Mouse (Mus musculus) forebrain, embryonic 11.5 days (tissue): Measurements from ENCODE around the gene Selenof. TPM values are rescaled to one million over a fixed set of nuclear protein-coding genes. Genes with fewer than 3 reads are reported as not detected.

Experiments
- ATAC-seq: fragments of 200-750 bp; cut with Nextera tagmentation; replicated peaks from 2 replicates; pipeline ENCODE4 v1.8.0; 2017; ENCODE audit warnings: moderate TSS enrichment; ENCODE audit not compliant: low FRiP score
- DNase-seq: peaks from one replicate; pipeline ENCODE4 v3.0.0-alpha.2; 2017; ENCODE audit warnings: low spot score
- H3K27ac ChIP-seq: fragments of 300-500 bp; sonication (generic); 2 replicates; pipeline ENCODE4 v1.5.1; 2014; ENCODE audit warnings: low read depth, low read length
- H3K27me3 ChIP-seq: fragments of 300-500 bp; sonication (generic); 2 replicates; pipeline ENCODE4 v1.6.1; 2014; ENCODE audit warnings: mild to moderate bottlenecking, low read length, mixed read lengths; ENCODE audit not compliant: control insufficient read depth, insufficient read depth
- H3K36me3 ChIP-seq: fragments of 300-500 bp; sonication (generic); 2 replicates; pipeline ENCODE4 v1.6.1; 2014; ENCODE audit warnings: mild to moderate bottlenecking, low read length, moderate library complexity, mixed read lengths; ENCODE audit not compliant: control insufficient read depth, insufficient read depth
- H3K4me1 ChIP-seq: fragments of 300-500 bp; sonication (generic); replicated peaks from 2 replicates; pipeline ENCODE4 v1.6.1; 2014; ENCODE audit warnings: low read length, mixed read lengths; ENCODE audit not compliant: control insufficient read depth, insufficient read depth
- H3K4me2 ChIP-seq: fragments of 300-500 bp; sonication (generic); 2 replicates; pipeline ENCODE4 v1.6.1; 2014; ENCODE audit warnings: low read depth, mild to moderate bottlenecking, low read length, moderate library complexity, mixed read lengths; ENCODE audit not compliant: severe bottlenecking
- H3K4me3 ChIP-seq: fragments of 300-500 bp; sonication (generic); 2 replicates; pipeline ENCODE4 v1.5.1; 2014; ENCODE audit warnings: low read depth, low read length
- H3K9ac ChIP-seq: fragments of 300-500 bp; sonication (generic); 2 replicates; pipeline ENCODE4 v1.6.1; 2014; ENCODE audit warnings: low read length
- H3K9me3 ChIP-seq: fragments of 300-500 bp; sonication (generic); 2 replicates; pipeline ENCODE4 v1.6.1; 2016; ENCODE audit warnings: low read length, mixed read lengths; ENCODE audit not compliant: control insufficient read depth
- WGBS: fragments of 180-500 bp; shearing (Covaris S2); extraction: QIAGEN DNeasy Blood & Tissue Kit; methylation state at CpG from one replicate; pipeline ENCODE4 v1.1.7; 2014; 5-methylcytosine and 5-hydroxymethylcytosine counted together
- polyA plus RNA-seq: library from polyadenylated mRNA; unstranded; fragments of >200 nt; fragmentation: Nextera tagmentation; extraction: Ambion mirVana; gene quantifications from 2 replicates; pipeline ENCODE4 v1.2.1, GENCODE M21; 2014

Selenof gene
- polyA plus RNA-seq, 1 experiment from 2014 or later: 409 TPM

GRCm38 (mm10) chr3:144583789-144584188 lies 13.7 kb downstream of the Selenof start:
- peaks cover 9% of the 10 kb centered on the region for H3K36me3 ChIP-seq
- 80% methylated on average over 5 of the region's 5 CpGs for WGBS

GRCm38 (mm10) chr3:144584789-144585553 lies 14.9 kb downstream of the Selenof start:
- H3K9ac ChIP-seq: no peak overlapping the region
- DNase-seq: no peak
- 87% methylated on average over 6 of the region's 6 CpGs for WGBS
- H3K27me3 ChIP-seq: no peaks in the 10 kb centered on the region
- peaks cover 4% of the 10 kb centered on the region for H3K36me3 ChIP-seq
- H3K4me2 ChIP-seq: no peak overlapping the region
- H3K4me1 ChIP-seq: no peaks in the 10 kb centered on the region
- no peak overlapping the region for H3K27ac ChIP-seq
- no peak overlapping the region for H3K4me3 ChIP-seq
- ATAC-seq: no peak
- H3K9me3 ChIP-seq: no peaks in the 10 kb centered on the region

More at GRCm38 (mm10) chr3:144583789-144584188, 13.7 kb downstream of the Selenof start:
- H3K4me3 ChIP-seq: no peak overlapping the region
- no peaks in the 10 kb centered on the region for H3K27me3 ChIP-seq
- no peak overlapping the region for H3K9ac ChIP-seq
- no peaks in the 10 kb centered on the region for H3K9me3 ChIP-seq
- ATAC-seq: no peak
- H3K27ac ChIP-seq: no peak overlapping the region
- H3K4me1 ChIP-seq: no peaks in the 10 kb centered on the region
- H3K4me2 ChIP-seq: no peak overlapping the region
- DNase-seq: no peak

GRCm38 (mm10) chr3:144586731-144587130 lies 16.6 kb downstream of the Selenof start:
- Histone ChIP-seq H3K36me3 (peaks cover 4% of the 10 kb centered on the region), H3K27me3 (no peaks in the 10 kb centered on the region), H3K4me1 (no peaks in the 10 kb centered on the region), H3K9me3 (no peaks in the 10 kb centered on the region), H3K9ac (no peak overlapping the region), H3K27ac (no peak overlapping the region), H3K4me3 (no peak overlapping the region), H3K4me2 (no peak overlapping the region)
- DNase-seq (no peak), ATAC-seq (no peak)
- 92% methylated on average over 7 of the region's 7 CpGs for WGBS

DNA sequence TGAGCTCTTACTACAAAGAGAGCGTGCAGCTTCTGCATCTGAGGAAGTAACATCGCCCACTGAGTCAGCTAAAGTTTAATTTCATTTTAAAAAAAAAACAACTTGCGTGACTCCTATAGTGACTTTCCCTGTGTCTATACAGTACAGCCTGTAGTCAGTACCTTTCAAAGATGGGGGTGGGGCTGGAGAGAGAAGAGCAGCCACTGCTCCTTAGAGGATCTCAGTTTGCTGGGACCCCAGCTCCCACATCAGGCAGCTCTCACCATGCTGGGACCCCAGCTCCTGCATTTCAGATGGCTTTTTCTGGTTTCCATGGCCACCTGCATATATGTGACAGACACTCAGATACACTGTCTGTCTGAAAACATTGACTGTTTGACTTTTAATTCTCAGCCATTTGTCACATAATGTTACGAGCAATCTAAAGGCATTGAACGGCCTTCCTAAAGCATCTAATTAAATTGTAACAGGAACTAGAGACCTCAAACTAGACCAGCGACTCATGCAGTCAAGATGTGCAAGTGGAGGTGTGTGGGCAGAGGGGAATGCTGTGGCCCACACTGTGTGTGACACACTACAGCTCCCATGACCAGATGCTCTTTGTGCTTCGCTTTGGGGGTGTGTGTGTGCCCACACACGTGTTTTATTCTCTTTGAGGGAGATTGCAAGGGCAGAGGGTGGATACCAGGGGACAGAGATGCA lies 19.2 kb downstream of the Selenof start:
- no peak overlapping the region for H3K27ac ChIP-seq
- H3K9ac ChIP-seq: no peak overlapping the region
- no peak overlapping the region for H3K4me2 ChIP-seq
- ATAC-seq: no peak
- no peaks in the 10 kb centered on the region for H3K27me3 ChIP-seq
- no peak overlapping the region for H3K4me3 ChIP-seq
- DNase-seq: no peak
- 94% methylated on average over 8 of the region's 8 CpGs for WGBS
- 0 out of 2 replicates have a peak, but pooled peaks cover 3% of the 10 kb centered on the region for H3K4me1 ChIP-seq
- peaks cover 4% of the 10 kb centered on the region for H3K36me3 ChIP-seq
- H3K9me3 ChIP-seq: no peaks in the 10 kb centered on the region

DNA sequence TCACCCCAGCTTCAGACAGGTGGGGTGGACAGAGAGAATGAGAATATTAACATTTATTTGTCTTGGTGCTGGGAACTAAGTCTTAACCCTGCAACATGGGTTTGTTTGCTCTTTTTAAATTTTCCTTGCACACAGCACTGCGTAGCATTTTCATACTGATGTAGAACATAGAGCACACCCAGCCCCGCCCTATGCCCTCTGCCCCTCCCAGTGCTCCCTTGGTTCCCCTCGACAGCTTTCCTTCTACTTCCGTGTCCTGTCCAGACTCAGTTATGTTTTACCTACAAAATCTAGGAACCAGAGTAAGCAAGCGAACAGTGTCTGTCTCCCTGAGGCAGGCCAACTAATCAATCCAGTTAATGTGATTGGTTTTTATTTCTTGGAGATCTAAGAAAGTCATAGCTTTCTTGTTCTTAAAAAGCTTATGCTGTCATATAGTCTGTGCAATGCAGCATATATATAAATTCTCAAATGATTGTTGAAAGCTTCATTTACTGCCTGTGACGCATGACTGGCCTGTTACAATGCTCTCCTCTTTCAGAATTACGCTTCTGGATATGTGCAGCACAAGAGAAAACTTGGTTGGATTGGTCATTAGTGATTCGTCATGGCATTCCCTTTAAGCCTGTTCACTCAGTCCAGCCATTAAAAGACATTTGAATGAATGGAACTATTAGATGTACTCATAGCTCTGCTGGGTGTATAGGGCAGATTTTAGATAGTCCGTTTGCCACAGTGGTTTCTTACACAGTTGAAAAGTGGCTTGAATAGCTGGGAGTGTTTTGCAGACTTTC lies 23.1 kb downstream of the Selenof start:
- no peak for DNase-seq
- Histone ChIP-seq H3K4me3 (no peak overlapping the region), H3K36me3 (no peaks in the 10 kb centered on the region), H3K27me3 (no peaks in the 10 kb centered on the region), H3K4me2 (no peak overlapping the region), H3K9ac (no peak overlapping the region), H3K4me1 (0 out of 2 replicates have a peak, but pooled peaks cover 3% of the 10 kb centered on the region), H3K9me3 (no peaks in the 10 kb centered on the region), H3K27ac (no peak overlapping the region)
- ATAC-seq: 0 out of 2 replicates have a peak, but pooled peaks have one; percentile 7
- 64% methylated on average over 9 of the region's 9 CpGs for WGBS

DNA sequence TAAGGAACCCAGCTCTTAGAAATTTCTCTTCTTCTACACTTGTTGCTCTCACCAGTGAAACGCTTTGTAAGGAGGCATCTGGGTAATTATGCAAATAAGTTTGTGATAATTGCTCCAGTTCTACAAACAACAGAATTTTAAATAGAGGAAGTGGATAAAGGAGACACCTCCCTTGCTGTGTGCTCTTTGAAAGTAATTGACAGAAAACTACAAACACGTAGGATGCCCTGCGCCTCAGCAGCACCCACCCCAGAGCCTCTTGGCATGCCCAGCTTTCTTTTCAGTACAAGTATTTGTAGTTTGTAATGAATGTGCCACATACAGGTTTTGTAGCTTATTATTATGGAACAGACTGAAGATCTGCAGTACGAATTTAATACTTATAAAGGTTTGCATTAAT lies 27.0 kb downstream of the Selenof start:
- H3K36me3 ChIP-seq: no peaks in the 10 kb centered on the region
- no peak overlapping the region; the same call in 1 of the 2 replicates for H3K27ac ChIP-seq
- no peaks in the 10 kb centered on the region for H3K27me3 ChIP-seq
- H3K4me3 ChIP-seq: no peak overlapping the region
- H3K4me1 ChIP-seq: 0 out of 2 replicates have a peak, but pooled peaks cover 5% of the 10 kb centered on the region
- ATAC-seq: peak; percentile 82
- WGBS: 39% methylated on average over 4 of the region's 4 CpGs
- peak; percentile 62 for DNase-seq
- no peaks in the 10 kb centered on the region for H3K9me3 ChIP-seq
- H3K4me2 ChIP-seq: no peak overlapping the region
- no peak overlapping the region for H3K9ac ChIP-seq

GRCm38 (mm10) chr3:144597790-144598467 lies 27.8 kb downstream of the Selenof start:
- Histone ChIP-seq H3K4me2 (no peak overlapping the region), H3K9ac (no peak overlapping the region), H3K4me3 (no peak overlapping the region), H3K36me3 (no peaks in the 10 kb centered on the region), H3K9me3 (no peaks in the 10 kb centered on the region), H3K27me3 (no peaks in the 10 kb centered on the region), H3K4me1 (0 out of 2 replicates have a peak, but pooled peaks cover 4% of the 10 kb centered on the region), H3K27ac (peak overlapping the region; percentile 58)
- WGBS: 38% methylated on average over 12 of the region's 12 CpGs
- DNase-seq (no peak), ATAC-seq (peak; percentile 77)

- no peaks in the 10 kb centered on the region for H3K9me3 ChIP-seq
- ATAC-seq (no peak), DNase-seq (no peak)
- 83% methylated on average over 4 of the region's 4 CpGs for WGBS
- 0 out of 2 replicates have a peak, but pooled peaks cover 2% of the 10 kb centered on the region for H3K4me1 ChIP-seq
- no peak overlapping the region for H3K4me3 ChIP-seq
- no peaks in the 10 kb centered on the region for H3K27me3 ChIP-seq
- H3K27ac ChIP-seq: no peak overlapping the region
- H3K9ac ChIP-seq: no peak overlapping the region
- no peaks in the 10 kb centered on the region for H3K36me3 ChIP-seq
- H3K4me2 ChIP-seq: no peak overlapping the region
Measured at GRCm38 (mm10) chr3:144602413-144602812, 32.3 kb downstream of the Selenof start.
